Mouse (Mus musculus) layer of hippocampus, postnatal 36 days (tissue): ENCODE results near the gene Gm20532. TPM values are rescaled to one million over a fixed set of nuclear protein-coding genes. Genes with fewer than 3 reads are reported as not detected.

Source experiments
- DNase-seq, 2 experiments: peaks; one replicate each; pipeline ENCODE4 v3.0.0; 2022
- total RNA-seq, 2 experiments: library from RNA; stranded (reverse); gene quantifications; 2 replicates each; pipeline ENCODE4 v1.2.3; 2021

The Gm20532 gene
- total RNA-seq, 2 experiments from 2014 or later: not detected

DNA sequence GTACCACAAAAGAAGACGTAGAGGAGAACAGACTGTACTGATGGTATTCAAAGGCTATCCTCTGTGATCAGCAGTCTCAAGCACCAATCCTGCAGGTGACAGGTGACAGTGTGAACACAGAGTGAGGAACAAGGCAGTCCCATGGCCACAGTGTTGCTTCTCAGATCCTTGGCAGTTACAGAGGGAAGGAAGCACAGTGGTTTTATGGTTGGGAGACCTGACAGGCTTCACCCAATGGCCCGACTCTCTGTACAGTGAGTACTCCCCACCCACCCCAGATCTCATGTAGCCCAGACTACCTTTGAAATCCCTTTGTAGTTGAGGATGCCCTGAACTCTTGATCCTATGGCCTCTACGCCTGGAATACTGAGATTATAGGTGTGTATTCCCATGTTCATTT lies 39.0 kb downstream of the Gm20532 start:
- DNase-seq: no peak

- no peak for DNase-seq
These were observed 39.6 kb downstream of the Gm20532 start for GRCm38 (mm10) chr2:26626081-26626480.

DNA sequence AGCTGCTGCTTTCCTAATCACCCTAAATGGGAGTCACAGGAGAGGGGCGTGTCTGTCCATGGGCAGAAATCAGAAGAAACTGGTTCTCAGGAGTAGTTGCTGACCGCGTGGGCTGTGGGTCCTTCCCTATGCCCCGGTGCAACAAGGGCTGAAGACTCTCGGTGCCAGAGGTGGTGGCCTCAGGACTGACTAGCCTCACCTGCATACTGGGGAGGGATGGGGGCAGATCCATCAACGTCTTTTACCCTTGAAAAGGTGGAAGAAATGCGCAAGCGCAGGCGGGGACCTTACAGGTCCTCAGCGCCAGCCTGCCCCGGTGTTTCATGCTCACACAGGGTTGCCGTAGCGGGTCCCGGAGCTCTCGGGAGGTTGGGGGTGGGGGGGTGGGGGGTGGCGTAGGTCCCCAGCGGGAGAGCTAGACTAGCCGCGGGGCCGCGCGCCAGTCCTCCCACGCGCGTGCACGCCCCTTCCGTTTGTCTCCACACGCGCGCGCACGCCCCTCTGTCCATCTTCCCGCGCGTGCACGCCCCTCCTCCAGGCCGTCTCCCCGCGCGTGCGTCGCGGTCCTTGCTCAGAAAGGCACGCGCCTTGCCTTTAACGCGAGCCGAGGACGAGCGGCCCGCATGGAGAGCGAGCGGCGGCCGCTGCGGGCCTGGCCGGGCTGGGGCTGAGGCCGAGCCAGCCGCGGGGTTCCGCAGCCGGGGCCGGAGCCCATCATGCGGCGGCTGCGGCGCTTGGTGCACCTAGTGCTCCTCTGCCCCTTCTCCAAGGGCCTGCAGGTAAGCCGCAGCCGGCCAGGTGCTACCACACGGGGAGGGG lies 41.7 kb downstream of the Gm20532 start, which contains the start of gene Fam69b:
Gene Fam69b, plus strand, starts transcription at position 537 of the 819 bp plus-strand sequence.
- DNase-seq: peak; percentile 84

DNA sequence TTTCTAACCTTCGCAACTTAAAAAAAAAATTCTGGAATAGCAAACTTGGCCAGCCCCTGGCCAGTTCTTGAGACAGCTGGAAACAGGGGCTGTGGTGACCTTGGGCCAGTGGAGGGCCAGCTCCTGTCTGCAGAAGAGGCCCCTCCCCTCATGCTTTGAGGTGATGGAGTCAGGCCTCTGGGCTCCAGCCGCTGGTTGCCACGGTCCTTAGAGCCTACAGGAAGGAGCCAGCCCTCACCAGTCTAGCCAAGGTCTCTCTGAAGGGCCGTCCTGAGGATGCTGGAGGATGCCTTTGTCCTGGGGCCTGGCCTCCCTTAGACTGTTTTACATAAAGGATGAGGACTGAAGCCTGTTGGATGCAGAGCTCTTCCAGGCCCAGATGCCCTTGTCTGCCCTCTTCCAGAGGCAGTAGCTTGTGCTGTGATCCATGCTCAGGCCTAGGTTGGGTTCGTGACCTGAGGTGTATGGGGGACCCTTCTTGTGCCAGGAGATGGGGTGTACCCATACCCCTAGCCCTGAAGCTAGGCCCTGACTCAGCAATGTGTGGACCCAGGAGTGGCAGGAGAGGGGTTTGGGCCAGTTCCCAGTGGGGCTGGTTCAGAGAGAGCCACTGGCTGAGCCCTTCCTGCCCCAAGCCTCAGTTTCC lies 42.5 kb downstream of the Gm20532 start:
- no peak for DNase-seq

DNA sequence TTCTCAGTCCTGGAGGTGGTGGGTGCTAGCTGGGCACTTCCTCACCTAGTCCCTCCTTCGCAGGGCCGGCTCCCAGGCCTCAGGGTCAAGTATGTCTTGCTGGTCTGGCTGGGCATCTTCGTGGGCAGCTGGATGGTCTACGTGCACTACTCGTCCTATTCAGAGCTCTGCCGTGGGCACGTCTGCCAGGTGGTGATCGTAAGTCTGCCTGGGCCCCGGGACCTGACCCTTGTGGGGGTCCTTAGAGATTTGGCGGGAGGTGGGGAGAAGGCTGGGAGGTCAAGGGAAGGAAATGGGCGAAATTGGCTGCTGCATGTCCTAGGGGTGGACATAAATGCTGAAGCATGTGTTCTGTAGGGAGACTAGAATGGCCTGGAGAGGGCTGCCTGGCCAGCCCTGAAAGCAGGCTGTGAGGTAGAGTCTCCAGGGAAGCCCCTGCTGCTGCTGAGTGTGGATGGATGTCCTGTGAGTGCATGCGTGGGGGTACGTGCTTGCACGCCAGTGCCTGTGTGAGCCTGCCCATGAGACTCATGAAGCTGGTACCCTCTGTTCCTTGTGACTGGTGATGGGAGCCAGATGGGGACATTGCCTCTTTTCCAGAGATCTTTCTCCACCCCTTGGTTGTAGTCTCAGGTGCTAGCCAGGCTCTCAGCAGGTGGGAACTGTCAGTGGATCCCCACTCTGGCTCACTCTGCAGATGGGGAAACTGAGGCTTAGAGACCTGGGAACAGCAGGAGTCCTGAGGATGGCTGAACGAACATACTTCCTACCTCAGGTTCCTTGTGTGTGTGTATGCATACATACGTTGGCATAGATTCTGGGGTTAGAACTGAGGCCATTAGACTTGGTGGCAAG lies 46.3 kb downstream of the Gm20532 start:
- no peak for DNase-seq

GRCm38 (mm10) chr2:26633953-26634530 lies 47.6 kb downstream of the Gm20532 start:
- DNase-seq: no peak

- no peak for DNase-seq
These were observed 48.4 kb downstream of the Gm20532 start for GRCm38 (mm10) chr2:26634629-26635488.

- no peak for DNase-seq
These were observed 49.3 kb downstream of the Gm20532 start for GRCm38 (mm10) chr2:26635489-26636324.

- no peak for DNase-seq
These were observed 49.8 kb downstream of the Gm20532 start for GRCm38 (mm10) chr2:26636325-26636635.

DNA sequence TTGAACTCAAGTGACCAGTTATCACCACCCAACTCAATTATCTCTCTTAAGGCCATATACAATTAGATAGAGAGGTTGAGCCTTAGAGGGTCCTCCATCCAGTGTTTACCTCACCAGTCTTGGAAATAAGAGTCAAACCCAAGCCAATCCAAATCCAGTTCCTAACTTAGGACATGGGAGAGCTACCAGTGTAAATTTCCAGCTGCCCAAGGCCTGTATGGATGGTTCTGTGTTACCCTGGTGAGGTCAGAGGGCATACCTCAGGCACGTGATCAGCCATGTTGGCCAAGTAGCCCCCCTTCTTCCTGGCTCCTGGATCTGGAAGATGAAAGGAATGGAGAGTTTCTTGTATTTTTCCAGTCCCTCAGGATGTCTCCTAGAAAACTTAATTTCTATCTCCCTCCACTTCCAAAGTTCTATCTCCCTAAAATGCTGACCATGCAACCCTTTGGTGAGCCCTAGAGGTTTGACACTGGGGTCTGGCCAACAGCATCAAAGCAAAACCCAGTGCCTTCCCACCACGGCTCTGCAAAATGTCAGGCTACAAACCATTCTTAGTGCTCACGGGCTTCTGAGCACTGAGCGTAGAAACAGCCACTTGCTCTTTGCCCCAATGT lies 51.0 kb downstream of the Gm20532 start:
- DNase-seq: no peak

DNA sequence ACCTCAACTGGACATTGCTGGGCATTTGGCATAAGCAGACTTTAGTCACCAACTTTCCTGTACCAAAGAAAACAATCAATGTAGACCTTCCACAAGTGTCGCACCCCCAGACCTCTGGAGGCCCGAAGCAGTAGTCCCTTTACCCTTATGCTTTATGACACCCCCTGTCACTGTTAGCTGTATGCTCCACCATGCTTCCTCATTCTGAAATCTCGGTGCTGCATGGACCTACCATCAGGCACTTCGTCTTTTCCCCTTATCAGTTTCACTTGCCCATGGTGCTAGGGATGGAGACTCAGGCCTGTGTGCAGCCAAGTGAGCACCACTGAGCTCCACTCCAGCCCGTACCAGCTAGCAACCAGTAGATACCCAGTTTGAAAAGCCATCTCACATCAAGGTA lies 51.6 kb downstream of the Gm20532 start:
- DNase-seq: no peak

DNA sequence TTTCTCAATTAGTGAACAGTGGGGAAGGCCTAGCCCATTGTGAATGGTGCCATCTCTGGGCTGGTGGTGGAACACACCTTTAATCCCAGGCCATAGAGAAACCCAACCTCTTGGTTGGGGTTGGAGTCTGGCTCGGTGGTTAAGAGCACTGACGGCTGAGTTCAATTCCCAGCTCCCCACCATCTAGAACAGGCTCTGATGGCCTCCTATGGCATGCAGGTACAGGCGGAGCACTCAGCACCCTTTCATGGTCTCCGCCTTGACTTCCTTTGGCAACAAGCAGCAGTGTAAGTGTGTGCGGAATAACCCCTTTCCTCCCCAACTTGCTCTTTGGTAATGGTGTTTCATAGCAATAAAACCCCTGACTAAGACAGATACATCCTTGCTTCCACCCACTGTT lies 52.1 kb downstream of the Gm20532 start:
- DNase-seq: no peak

DNA sequence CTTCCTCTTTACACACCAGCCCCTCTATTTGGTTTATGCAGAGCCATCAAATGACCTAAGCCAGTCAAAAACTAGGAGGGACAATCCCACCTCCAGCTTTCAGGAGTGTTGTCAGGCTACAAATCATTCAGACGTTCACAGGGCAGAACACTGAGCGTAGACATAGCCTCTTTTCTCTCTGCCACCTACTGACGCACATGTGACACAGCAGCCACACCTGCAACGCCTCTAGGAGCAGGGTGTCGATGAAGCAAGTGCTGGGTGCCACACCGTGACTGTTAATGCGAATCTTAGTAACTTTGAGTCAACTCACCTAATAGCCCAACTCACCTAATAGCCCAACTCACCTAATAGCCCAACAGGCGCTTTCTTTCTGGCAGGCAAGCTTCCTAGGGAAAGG lies 52.6 kb downstream of the Gm20532 start:
- no peak for DNase-seq

DNA sequence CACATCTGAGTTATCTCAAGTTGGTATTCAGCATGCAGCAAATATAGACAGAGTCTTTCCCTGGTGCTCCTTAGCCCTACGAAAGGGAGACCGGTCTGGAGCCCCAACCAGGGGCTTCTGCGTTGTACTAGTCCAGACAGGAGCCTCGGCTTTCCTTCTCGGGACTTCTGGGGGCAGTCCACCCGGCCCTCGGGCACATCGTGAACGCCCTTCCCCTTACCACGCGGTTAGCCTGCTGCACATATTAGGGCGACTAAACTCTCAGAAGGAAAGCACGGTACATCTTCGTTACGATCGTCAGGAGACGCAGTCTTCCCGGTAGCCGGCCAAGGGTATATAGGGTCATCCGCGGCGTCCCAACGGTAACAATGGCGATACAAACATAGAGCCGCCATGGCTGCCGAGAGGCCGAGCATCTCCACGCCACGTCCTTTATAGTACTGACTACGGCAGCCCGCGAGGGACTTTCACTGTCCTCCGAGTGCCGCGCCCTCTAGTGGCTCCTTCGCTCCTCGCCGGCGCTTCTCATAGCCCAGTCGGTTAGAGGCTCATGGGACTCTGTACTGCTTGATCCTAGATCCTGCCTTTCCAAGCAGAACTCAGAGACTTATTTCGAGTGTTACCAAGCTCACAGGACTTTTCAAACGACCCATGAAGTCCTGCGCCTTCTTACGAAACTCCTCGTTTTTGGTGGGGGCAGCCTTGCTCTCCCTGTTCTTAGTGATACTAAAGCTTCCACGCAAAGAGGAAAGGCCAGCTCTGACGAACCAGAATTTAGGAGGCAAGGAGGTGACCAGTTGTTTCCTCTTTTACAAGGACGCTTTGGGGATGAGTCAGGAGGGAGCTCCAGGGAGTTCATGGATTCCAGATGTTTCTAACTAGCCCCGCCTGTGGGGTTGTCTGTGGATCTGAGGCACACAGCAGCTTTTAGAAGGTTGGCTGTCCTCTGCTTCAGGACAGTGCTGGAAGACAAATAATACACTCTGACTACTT lies 53.7 kb downstream of the Gm20532 start:
- peak; percentile 94 for DNase-seq

- no peak for DNase-seq
These were observed 54.7 kb downstream of the Gm20532 start for GRCm38 (mm10) chr2:26641006-26641647.

DNA sequence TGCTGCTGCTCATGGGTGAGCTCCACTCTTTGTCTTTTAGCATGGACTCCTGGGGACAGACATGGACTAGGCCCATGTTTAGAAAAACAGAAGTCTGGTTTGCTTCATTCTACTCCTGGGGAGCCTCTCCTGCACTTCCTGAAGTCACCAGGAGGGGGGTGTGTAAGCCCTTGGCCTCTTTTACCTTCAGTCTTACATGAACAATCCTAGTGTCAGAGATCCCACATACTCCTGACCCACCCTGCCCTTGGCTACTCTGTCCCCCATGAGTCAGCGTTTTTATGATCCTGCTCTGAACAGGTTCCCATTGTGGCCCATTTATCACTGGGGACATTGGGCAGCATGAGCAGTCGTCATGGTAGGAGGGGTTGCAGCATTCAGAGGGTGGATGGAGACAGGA lies 57.5 kb downstream of the Gm20532 start:
- DNase-seq: no peak

GRCm38 (mm10) chr2:26646643-26647293 lies 60.3 kb downstream of the Gm20532 start:
- peak; percentile 65 to 71 for DNase-seq

- DNase-seq: no peak
These were observed 68.2 kb downstream of the Gm20532 start for GRCm38 (mm10) chr2:26654687-26655086.
